Mouse (Mus musculus) layer of hippocampus, adult 8-10 months (tissue): Measurements from ENCODE around the gene 4922502D21Rik. TPM values are rescaled to one million over a fixed set of nuclear protein-coding genes. Genes with fewer than 3 reads are reported as not detected.

Source experiments
- DNase-seq, 2 experiments: peaks; one replicate each; pipeline ENCODE4 v3.0.0; 2022; ENCODE audit warnings: low spot score in 2 of 2
- total RNA-seq, 4 experiments: library from RNA; stranded (reverse); gene quantifications; 2 replicates each; pipeline ENCODE4 v1.2.4; 2022

The 4922502D21Rik gene
- total RNA-seq, 4 experiments from 2014 or later: not detected

GRCm38 (mm10) chr6:129312499-129312898 is 19.1 kb downstream of the 4922502D21Rik start:
- DNase-seq: no peak

- no peak for DNase-seq
Measured at GRCm38 (mm10) chr6:129304180-129304579, 27.4 kb downstream of the 4922502D21Rik start.

- no peak for DNase-seq
Measured at GRCm38 (mm10) chr6:129288708-129289107, 42.9 kb downstream of the 4922502D21Rik start.

- DNase-seq: no peak
Measured at GRCm38 (mm10) chr6:129284384-129285104, 47.1 kb downstream of the 4922502D21Rik start.

GRCm38 (mm10) chr6:129283271-129283670 is 48.3 kb downstream of the 4922502D21Rik start:
- DNase-seq: no peak

GRCm38 (mm10) chr6:129276483-129276882 is 55.1 kb downstream of the 4922502D21Rik start:
- no peak for DNase-seq

GRCm38 (mm10) chr6:129275624-129276203 is 55.9 kb downstream of the 4922502D21Rik start:
- DNase-seq: no peak

GRCm38 (mm10) chr6:129275220-129275619 is 56.4 kb downstream of the 4922502D21Rik start, which contains the start of gene Cd69:
Gene Cd69 (minus strand): TSS chr6:129275436.
- no peak for DNase-seq

- DNase-seq: no peak
Measured at GRCm38 (mm10) chr6:129274476-129274875, 57.1 kb downstream of the 4922502D21Rik start.

GRCm38 (mm10) chr6:129273662-129274061 is 57.9 kb downstream of the 4922502D21Rik start:
- no peak for DNase-seq

Other genes starting within 250 kb of the 4922502D21Rik start
- not detected for gene Clec2e, start 230.9 kb downstream of the 4922502D21Rik start, total RNA-seq
- 1 to 10 TPM; 6.9 to 9.8 (median 8.9) TPM for gene Clec2d, start 151.2 kb downstream of the 4922502D21Rik start, total RNA-seq
- gene Cd69, start 56.4 kb downstream of the 4922502D21Rik start, total RNA-seq: not detected
- under 1 TPM in 2 of 4 experiments, not detected in 2; 0.16 to 0.70 TPM for gene Clec12a, start 10.9 kb upstream of the 4922502D21Rik start, total RNA-seq
- not detected for gene Clec12b, start 54.1 kb upstream of the 4922502D21Rik start, total RNA-seq
- 1 to 10 TPM in 1 of 4 experiments, under 1 TPM in 1, not detected in 2; 0.07 to 1.0 TPM for gene Clec1b, start 65.5 kb upstream of the 4922502D21Rik start, total RNA-seq
- gene Clec9a, start 77.1 kb upstream of the 4922502D21Rik start, total RNA-seq: not detected
- 1 to 10 TPM; 3.2 to 4.8 (median 4.3) TPM for gene Clec1a, start 120.2 kb upstream of the 4922502D21Rik start, total RNA-seq
- gene Olr1, start 175.4 kb upstream of the 4922502D21Rik start, total RNA-seq: not detected
- not detected for gene Tmem52b, start 180.8 kb upstream of the 4922502D21Rik start, total RNA-seq
- gene Gabarapl1, start 201.4 kb upstream of the 4922502D21Rik start, total RNA-seq: 100 to 1,000 TPM; 665 to 765 (median 700) TPM
- not detected for gene Klre1, start 246.1 kb upstream of the 4922502D21Rik start, total RNA-seq